Mouse (Mus musculus): Measurements from ENCODE around the gene Arid1b. TPM values are rescaled to one million over a fixed set of nuclear protein-coding genes. Genes with fewer than 3 reads are reported as not detected.

Arid1b gene
- total RNA-seq, 1 experiment, result 9.2 TPM

DNA sequence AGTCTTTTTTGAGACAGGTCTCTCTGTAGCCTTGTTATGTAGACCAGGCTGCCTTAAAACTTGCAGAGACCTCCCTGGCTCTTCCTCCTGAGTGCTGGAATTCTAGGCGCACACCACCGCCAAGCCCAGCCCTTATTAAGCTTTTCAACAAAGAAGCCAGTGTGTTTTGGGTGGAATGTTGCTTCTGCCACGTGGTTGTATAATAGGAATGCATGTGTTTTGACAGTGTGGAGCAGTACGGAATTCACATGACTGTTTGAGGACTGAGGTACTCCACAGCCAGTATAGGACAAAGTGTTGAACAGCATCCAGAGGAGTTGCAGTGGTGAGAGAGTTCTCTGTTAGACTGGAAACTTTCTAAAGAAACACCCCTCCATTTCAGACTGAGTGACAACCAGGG, 22.3 kb downstream of the Arid1b start:
- Histone ChIP-seq H3K4me3 (ENCODE audit: insufficient read depth in 1 of 2, low read depth in 1 of 2, low read length in 2 of 2, poor library complexity in 1 of 2, severe bottlenecking in 1 of 2) (no peak overlapping the region), H3K4me1 (ENCODE audit: control insufficient read depth in 2 of 2, insufficient read depth in 2 of 2, low read length in 2 of 2, poor library complexity in 1 of 2) (peaks cover 2 to 22% of the 10 kb centered on the region in 2 experiments; a peak in 2 of 4 replicates), H3K9ac (ENCODE audit: insufficient read depth, low read depth, low read length, poor library complexity, severe bottlenecking) (no peak overlapping the region), H3K27ac (ENCODE audit: insufficient read depth, low read depth, low read length, poor library complexity, severe bottlenecking) (no peak overlapping the region), H3K9me3 (ENCODE audit: control insufficient read depth, insufficient read depth, low read depth, low read length) (no peaks in the 10 kb centered on the region), H3K36me3 (ENCODE audit: control insufficient read depth, insufficient read depth, low read length, poor library complexity, severe bottlenecking) (no peaks in the 10 kb centered on the region; the same call in 1 of the 2 replicates)
- in situ Hi-C loops (cut with MboI; ENCODE audit: low sequenced_read_pairs in 2 of 2, unreplicated experiment in 2 of 2), result no loop called here
- TF ChIP-seq ZC3H11A (IDR thresholded peaks at IDR 0.05; ENCODE audit: borderline replicate concordance, low read depth, low read length) (no peak), CHD2 (IDR thresholded peaks at IDR 0.05; ENCODE audit: low read depth, low read length) (no peak), HCFC1 (IDR thresholded peaks at IDR 0.05; ENCODE audit: borderline replicate concordance, insufficient read depth, low read length) (no peak)
- no peak for DNase-seq (ENCODE audit: low read depth, low spot score)

DNA sequence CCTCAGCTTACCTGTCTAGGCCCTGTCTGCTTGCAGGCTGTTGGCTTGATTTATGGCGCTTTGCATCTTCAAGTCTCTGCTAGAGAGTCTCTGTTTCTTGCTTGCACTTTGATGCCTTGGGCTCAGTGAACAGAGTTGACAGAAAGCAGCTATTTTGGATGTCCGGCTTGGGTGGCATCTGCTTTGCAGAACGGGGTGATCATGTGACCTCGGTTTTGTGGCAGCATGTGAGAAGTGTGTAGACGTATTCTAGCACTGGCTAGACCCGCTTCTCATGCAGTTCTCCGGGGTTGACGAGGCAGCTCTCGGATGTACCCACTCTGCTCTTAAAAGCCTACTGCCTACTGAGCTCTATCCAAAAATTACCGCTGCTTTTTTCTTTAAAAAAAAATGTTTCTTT, 22.9 kb downstream of the Arid1b start:
- DNase-seq (ENCODE audit: low read depth, low spot score), result no peak
- no peaks in the 10 kb centered on the region for H3K9me3 ChIP-seq (ENCODE audit: control insufficient read depth, insufficient read depth, low read depth, low read length)
- no peaks in the 10 kb centered on the region; the same call in 1 of the 2 replicates for H3K36me3 ChIP-seq (ENCODE audit: control insufficient read depth, insufficient read depth, low read length, poor library complexity, severe bottlenecking)
- no peak overlapping the region for H3K9ac ChIP-seq (ENCODE audit: insufficient read depth, low read depth, low read length, poor library complexity, severe bottlenecking)
- TF ChIP-seq MAFK (IDR thresholded peaks at IDR 0.05; ENCODE audit: insufficient read depth, low read depth, low read length) (no peak), CHD2 (IDR thresholded peaks at IDR 0.05; ENCODE audit: low read depth, low read length) (no peak), ZC3H11A (IDR thresholded peaks at IDR 0.05; ENCODE audit: borderline replicate concordance, low read depth, low read length) (no peak), HCFC1 (IDR thresholded peaks at IDR 0.05; ENCODE audit: borderline replicate concordance, insufficient read depth, low read length) (no peak), ZNF384 (IDR thresholded peaks at IDR 0.05; ENCODE audit: low read depth, low read length) (no peak)
- H3K27ac ChIP-seq (ENCODE audit: insufficient read depth, low read depth, low read length, poor library complexity, severe bottlenecking), result no peak overlapping the region
- no peak overlapping the region for H3K4me3 ChIP-seq (ENCODE audit: insufficient read depth in 1 of 2, low read depth in 1 of 2, low read length in 2 of 2, poor library complexity in 1 of 2, severe bottlenecking in 1 of 2)
- in situ Hi-C loops (cut with MboI; ENCODE audit: low sequenced_read_pairs in 2 of 2, unreplicated experiment in 2 of 2), result no loop called here
- peaks cover 2 to 24% of the 10 kb centered on the region in 2 experiments; a peak in 2 of 4 replicates for H3K4me1 ChIP-seq (ENCODE audit: control insufficient read depth in 2 of 2, insufficient read depth in 2 of 2, low read length in 2 of 2, poor library complexity in 1 of 2)

GRCm38 (mm10) chr17:5021303-5022003, 27.3 kb downstream of the Arid1b start:
- Histone ChIP-seq H3K9me3 (ENCODE audit: control insufficient read depth, insufficient read depth, low read depth, low read length) (no peaks in the 10 kb centered on the region), H3K9ac (ENCODE audit: insufficient read depth, low read depth, low read length, poor library complexity, severe bottlenecking) (no peak overlapping the region), H3K27ac (ENCODE audit: insufficient read depth, low read depth, low read length, poor library complexity, severe bottlenecking) (no peak overlapping the region), H3K4me1 (ENCODE audit: control insufficient read depth in 2 of 2, insufficient read depth in 2 of 2, low read length in 2 of 2, poor library complexity in 1 of 2) (peaks cover 0 to 8% of the 10 kb centered on the region in 2 experiments; a peak in 1 of 4 replicates), H3K36me3 (ENCODE audit: control insufficient read depth, insufficient read depth, low read length, poor library complexity, severe bottlenecking) (no peaks in the 10 kb centered on the region; the same call in 1 of the 2 replicates), H3K4me3 (ENCODE audit: insufficient read depth in 1 of 2, low read depth in 1 of 2, low read length in 2 of 2, poor library complexity in 1 of 2, severe bottlenecking in 1 of 2) (no peak overlapping the region)
- no peak for DNase-seq (ENCODE audit: low read depth, low spot score)
- in situ Hi-C loops (cut with MboI; ENCODE audit: low sequenced_read_pairs in 2 of 2, unreplicated experiment in 2 of 2), result no loop called here
- no peak for TF ChIP-seq HCFC1 (IDR thresholded peaks at IDR 0.05; ENCODE audit: borderline replicate concordance, insufficient read depth, low read length)
- TF ChIP-seq CHD2 (IDR thresholded peaks at IDR 0.05; ENCODE audit: low read depth, low read length), result no peak
- TF ChIP-seq ZC3H11A (IDR thresholded peaks at IDR 0.05; ENCODE audit: borderline replicate concordance, low read depth, low read length), result no peak
- no peak for TF ChIP-seq MAFK (IDR thresholded peaks at IDR 0.05; ENCODE audit: insufficient read depth, low read depth, low read length)
- no peak for TF ChIP-seq ZNF384 (IDR thresholded peaks at IDR 0.05; ENCODE audit: low read depth, low read length)

- H3K4me1 ChIP-seq (ENCODE audit: control insufficient read depth in 2 of 2, insufficient read depth in 2 of 2, low read length in 2 of 2, poor library complexity in 1 of 2), result peaks cover 0 to 8% of the 10 kb centered on the region in 2 experiments; a peak in 1 of 4 replicates
- H3K27ac ChIP-seq (ENCODE audit: insufficient read depth, low read depth, low read length, poor library complexity, severe bottlenecking), result no peak overlapping the region
- in situ Hi-C loops (cut with MboI; ENCODE audit: low sequenced_read_pairs in 2 of 2, unreplicated experiment in 2 of 2), result no loop called here
- no peaks in the 10 kb centered on the region for H3K9me3 ChIP-seq (ENCODE audit: control insufficient read depth, insufficient read depth, low read depth, low read length)
- no peaks in the 10 kb centered on the region; the same call in 1 of the 2 replicates for H3K36me3 ChIP-seq (ENCODE audit: control insufficient read depth, insufficient read depth, low read length, poor library complexity, severe bottlenecking)
- no peak overlapping the region for H3K4me3 ChIP-seq (ENCODE audit: insufficient read depth in 1 of 2, low read depth in 1 of 2, low read length in 2 of 2, poor library complexity in 1 of 2, severe bottlenecking in 1 of 2)
- no peak for DNase-seq (ENCODE audit: low read depth, low spot score)
- TF ChIP-seq HCFC1 (IDR thresholded peaks at IDR 0.05; ENCODE audit: borderline replicate concordance, insufficient read depth, low read length) (no peak), CHD2 (IDR thresholded peaks at IDR 0.05; ENCODE audit: low read depth, low read length) (no peak), ZNF384 (IDR thresholded peaks at IDR 0.05; ENCODE audit: low read depth, low read length) (no peak), ZC3H11A (IDR thresholded peaks at IDR 0.05; ENCODE audit: borderline replicate concordance, low read depth, low read length) (no peak), MAFK (IDR thresholded peaks at IDR 0.05; ENCODE audit: insufficient read depth, low read depth, low read length) (no peak)
- no peak overlapping the region for H3K9ac ChIP-seq (ENCODE audit: insufficient read depth, low read depth, low read length, poor library complexity, severe bottlenecking)
Measured at GRCm38 (mm10) chr17:5022019-5022544, 27.9 kb downstream of the Arid1b start.

Measured in ES-E14 (cell line).